Mouse (Mus musculus) megakaryocyte, embryonic 14.5 days (primary cell): Measurements from ENCODE around the gene Naa11.

ENCODE experiments used
- FLI1 ChIP-seq: IDR thresholded peaks from 2 replicates; pipeline ENCODE4 v1.6.1; 2012; ENCODE audit warnings: low read length, inconsistent platforms, mixed read lengths
- GATA1 ChIP-seq: IDR thresholded peaks from 3 replicates; pipeline ENCODE4 v1.6.1; 2012; ENCODE audit warnings: mixed read lengths, low read length, inconsistent platforms, borderline replicate concordance

DNA sequence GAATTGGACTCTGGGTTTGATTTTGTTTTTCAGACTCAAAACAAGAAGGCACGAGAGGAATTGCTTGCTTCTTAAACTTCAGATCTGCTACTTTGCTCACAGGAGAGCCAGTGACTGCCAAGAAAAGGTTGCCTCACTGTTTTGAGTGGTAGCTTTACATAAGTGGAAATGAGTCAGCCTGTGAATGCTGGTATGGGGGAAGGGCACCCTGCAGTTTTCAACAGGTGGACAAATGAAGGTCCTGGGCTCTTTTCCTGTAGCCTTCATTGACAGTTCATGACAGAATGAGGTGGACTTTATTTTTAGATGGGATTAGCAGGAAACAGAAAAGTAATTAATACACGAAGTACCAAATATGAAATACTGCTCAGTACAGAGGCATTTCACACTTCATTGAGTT is 29.6 kb downstream of the Naa11 start:
- TF ChIP-seq GATA1 (no peak), FLI1 (no peak)
